Mouse (Mus musculus) midbrain, embryonic 16.5 days (tissue): Measurements from ENCODE around the gene Kif20b. TPM values are rescaled to one million over a fixed set of nuclear protein-coding genes. Genes with fewer than 3 reads are reported as not detected.

ENCODE experiments used
- ATAC-seq: fragments of 200-750 bp; cut with Nextera tagmentation; 2 replicates; pipeline ENCODE4 v1.8.0; 2017; ENCODE audit warnings: moderate TSS enrichment
- H3K27ac ChIP-seq: fragments of 300-500 bp; sonication (generic); 2 replicates; pipeline ENCODE4 v1.5.1; 2014; ENCODE audit warnings: mild to moderate bottlenecking, low read length, mixed read lengths
- H3K27me3 ChIP-seq: fragments of 300-500 bp; sonication (generic); 2 replicates; pipeline ENCODE4 v1.6.1; 2014; ENCODE audit warnings: low read depth, low read length, mixed read lengths; ENCODE audit not compliant: control insufficient read depth, insufficient read depth
- H3K36me3 ChIP-seq: fragments of 300-500 bp; sonication (generic); 2 replicates; pipeline ENCODE4 v1.6.1; 2014; ENCODE audit warnings: mild to moderate bottlenecking, low read length, moderate library complexity, mixed read lengths; ENCODE audit not compliant: control insufficient read depth, insufficient read depth
- H3K4me1 ChIP-seq: fragments of 300-500 bp; sonication (generic); 2 replicates; pipeline ENCODE4 v1.6.1; 2014; ENCODE audit warnings: mild to moderate bottlenecking, low read length, mixed read lengths; ENCODE audit not compliant: control insufficient read depth, insufficient read depth
- H3K4me2 ChIP-seq: fragments of 300-500 bp; sonication (generic); 2 replicates; pipeline ENCODE4 v1.6.1; 2014; ENCODE audit warnings: mild to moderate bottlenecking, low read length, mixed read lengths
- H3K4me3 ChIP-seq: fragments of 300-500 bp; sonication (generic); 2 replicates; pipeline ENCODE4 v1.5.1; 2014; ENCODE audit warnings: low read depth, mild to moderate bottlenecking, low read length, moderate library complexity, mixed read lengths
- H3K9ac ChIP-seq: fragments of 300-500 bp; sonication (generic); 2 replicates; pipeline ENCODE4 v1.6.1; 2014; ENCODE audit warnings: low read depth, low read length, mixed read lengths
- H3K9me3 ChIP-seq: fragments of 300-500 bp; sonication (generic); replicated peaks from 2 replicates; pipeline ENCODE4 v1.6.1; 2014; ENCODE audit warnings: mild to moderate bottlenecking, low read length, mixed read lengths; ENCODE audit not compliant: control insufficient read depth, poor library complexity, severe bottlenecking
- WGBS: fragments of 180-500 bp; shearing (Covaris S2); extraction: QIAGEN DNeasy Blood & Tissue Kit; methylation state at CpG from one replicate; pipeline ENCODE4 v1.1.7; 2014; 5-methylcytosine and 5-hydroxymethylcytosine counted together
- polyA plus RNA-seq: library from polyadenylated mRNA; unstranded; fragments of >200 nt; fragmentation: Nextera tagmentation; extraction: Ambion mirVana; gene quantifications from 2 replicates; pipeline ENCODE4 v1.2.1, GENCODE M21; 2015

Kif20b gene
- polyA plus RNA-seq, 1 experiment from 2014 or later, result 8.1 TPM

- H3K4me1 ChIP-seq, result no peaks in the 10 kb centered on the region
- no peak overlapping the region for H3K27ac ChIP-seq
- no peak overlapping the region for H3K4me3 ChIP-seq
- WGBS, result 98% methylated on average over 7 of the region's 7 CpGs
- no peak for ATAC-seq
- H3K9ac ChIP-seq, result no peak overlapping the region
- no peak overlapping the region for H3K4me2 ChIP-seq
- no peaks in the 10 kb centered on the region for H3K36me3 ChIP-seq
- H3K27me3 ChIP-seq, result no peaks in the 10 kb centered on the region
- H3K9me3 ChIP-seq, result no peaks in the 10 kb centered on the region
Observed at GRCm38 (mm10) chr19:34905424-34905823, 16.7 kb upstream of the Kif20b start.

GRCm38 (mm10) chr19:34906772-34907171 is 15.4 kb upstream of the Kif20b start:
- H3K9ac ChIP-seq, result no peak overlapping the region
- no peaks in the 10 kb centered on the region for H3K9me3 ChIP-seq
- no peak overlapping the region for H3K4me3 ChIP-seq
- H3K4me1 ChIP-seq, result no peaks in the 10 kb centered on the region
- WGBS, result 79% methylated on average over 5 of the region's 5 CpGs
- H3K27me3 ChIP-seq, result no peaks in the 10 kb centered on the region
- no peaks in the 10 kb centered on the region for H3K36me3 ChIP-seq
- H3K27ac ChIP-seq, result no peak overlapping the region
- ATAC-seq, result no peak
- H3K4me2 ChIP-seq, result no peak overlapping the region

GRCm38 (mm10) chr19:34912366-34912765 is 9.8 kb upstream of the Kif20b start:
- Histone ChIP-seq H3K36me3 (no peaks in the 10 kb centered on the region), H3K9me3 (no peaks in the 10 kb centered on the region), H3K27me3 (no peaks in the 10 kb centered on the region), H3K4me2 (no peak overlapping the region), H3K4me1 (no peaks in the 10 kb centered on the region), H3K27ac (no peak overlapping the region), H3K4me3 (no peak overlapping the region), H3K9ac (no peak overlapping the region)
- no peak for ATAC-seq

- Histone ChIP-seq H3K9me3 (no peaks in the 10 kb centered on the region), H3K9ac (no peak overlapping the region), H3K36me3 (no peaks in the 10 kb centered on the region), H3K27me3 (no peaks in the 10 kb centered on the region), H3K4me3 (no peak overlapping the region), H3K4me2 (no peak overlapping the region), H3K4me1 (peaks cover 3% of the 10 kb centered on the region; the same call in 1 of the 2 replicates), H3K27ac (no peak overlapping the region)
- ATAC-seq, result no peak
- 91% methylated on average over 4 of the region's 4 CpGs for WGBS
Observed at GRCm38 (mm10) chr19:34920066-34920465, 2.1 kb upstream of the Kif20b start.

GRCm38 (mm10) chr19:34920531-34920930 is 1.6 kb upstream of the Kif20b start:
- Histone ChIP-seq H3K27ac (no peak overlapping the region), H3K9ac (no peak overlapping the region), H3K36me3 (no peaks in the 10 kb centered on the region), H3K27me3 (no peaks in the 10 kb centered on the region), H3K9me3 (no peaks in the 10 kb centered on the region), H3K4me1 (peaks cover 3% of the 10 kb centered on the region; the same call in 1 of the 2 replicates), H3K4me3 (no peak overlapping the region), H3K4me2 (no peak overlapping the region)
- WGBS, result 83% methylated on average over 3 of the region's 3 CpGs
- ATAC-seq, result no peak

- no peaks in the 10 kb centered on the region for H3K9me3 ChIP-seq
- 19% methylated on average over 7 of the region's 7 CpGs for WGBS
- no peak overlapping the region for H3K9ac ChIP-seq
- no peaks in the 10 kb centered on the region for H3K36me3 ChIP-seq
- no peak for ATAC-seq
- H3K4me2 ChIP-seq, result peak overlapping the region; percentile 84
- H3K4me3 ChIP-seq, result peak overlapping the region; percentile 69
- H3K27ac ChIP-seq, result peak overlapping the region; percentile 73
- H3K4me1 ChIP-seq, result peaks cover 3% of the 10 kb centered on the region; the same call in 1 of the 2 replicates
- H3K27me3 ChIP-seq, result no peaks in the 10 kb centered on the region
Observed at GRCm38 (mm10) chr19:34921253-34921651, 909 bp upstream of the Kif20b start.

- WGBS, result under 1% methylated on average over 9 of the region's 9 CpGs
- H3K4me3 ChIP-seq, result peak overlapping the region; percentile 69
- ATAC-seq, result no peak
- H3K9me3 ChIP-seq, result no peaks in the 10 kb centered on the region
- peak overlapping the region; percentile 73 for H3K9ac ChIP-seq
- H3K4me2 ChIP-seq, result peak overlapping the region; percentile 84
- peaks cover 3% of the 10 kb centered on the region; the same call in 1 of the 2 replicates for H3K4me1 ChIP-seq
- H3K27ac ChIP-seq, result no peak overlapping the region
- no peaks in the 10 kb centered on the region for H3K36me3 ChIP-seq
- H3K27me3 ChIP-seq, result no peaks in the 10 kb centered on the region
Observed at GRCm38 (mm10) chr19:34922603-34922963, 422 bp downstream of the Kif20b start.

- no peak overlapping the region for H3K4me2 ChIP-seq
- H3K27ac ChIP-seq, result no peak overlapping the region
- WGBS, result 97% methylated on average over 1 of the region's 1 CpGs
- H3K36me3 ChIP-seq, result no peaks in the 10 kb centered on the region
- H3K9me3 ChIP-seq, result no peaks in the 10 kb centered on the region
- no peaks in the 10 kb centered on the region for H3K27me3 ChIP-seq
- no peak overlapping the region for H3K9ac ChIP-seq
- no peak for ATAC-seq
- no peaks in the 10 kb centered on the region for H3K4me1 ChIP-seq
- no peak overlapping the region for H3K4me3 ChIP-seq
Observed at GRCm38 (mm10) chr19:34947206-34947605, 25.0 kb downstream of the Kif20b start.

GRCm38 (mm10) chr19:34953842-34954541 is 31.8 kb downstream of the Kif20b start:
- no peak overlapping the region for H3K4me3 ChIP-seq
- no peak overlapping the region for H3K4me2 ChIP-seq
- H3K9me3 ChIP-seq, result no peaks in the 10 kb centered on the region
- H3K9ac ChIP-seq, result no peak overlapping the region
- H3K4me1 ChIP-seq, result no peaks in the 10 kb centered on the region
- 90% methylated on average over 11 of the region's 11 CpGs for WGBS
- 0 out of 2 replicates have a peak, but pooled peaks cover 2% of the 10 kb centered on the region for H3K36me3 ChIP-seq
- no peaks in the 10 kb centered on the region for H3K27me3 ChIP-seq
- no peak overlapping the region for H3K27ac ChIP-seq
- ATAC-seq, result no peak
